Mouse (Mus musculus): ENCODE results near the gene 2410004P03Rik.

The 2410004P03Rik gene

DNA sequence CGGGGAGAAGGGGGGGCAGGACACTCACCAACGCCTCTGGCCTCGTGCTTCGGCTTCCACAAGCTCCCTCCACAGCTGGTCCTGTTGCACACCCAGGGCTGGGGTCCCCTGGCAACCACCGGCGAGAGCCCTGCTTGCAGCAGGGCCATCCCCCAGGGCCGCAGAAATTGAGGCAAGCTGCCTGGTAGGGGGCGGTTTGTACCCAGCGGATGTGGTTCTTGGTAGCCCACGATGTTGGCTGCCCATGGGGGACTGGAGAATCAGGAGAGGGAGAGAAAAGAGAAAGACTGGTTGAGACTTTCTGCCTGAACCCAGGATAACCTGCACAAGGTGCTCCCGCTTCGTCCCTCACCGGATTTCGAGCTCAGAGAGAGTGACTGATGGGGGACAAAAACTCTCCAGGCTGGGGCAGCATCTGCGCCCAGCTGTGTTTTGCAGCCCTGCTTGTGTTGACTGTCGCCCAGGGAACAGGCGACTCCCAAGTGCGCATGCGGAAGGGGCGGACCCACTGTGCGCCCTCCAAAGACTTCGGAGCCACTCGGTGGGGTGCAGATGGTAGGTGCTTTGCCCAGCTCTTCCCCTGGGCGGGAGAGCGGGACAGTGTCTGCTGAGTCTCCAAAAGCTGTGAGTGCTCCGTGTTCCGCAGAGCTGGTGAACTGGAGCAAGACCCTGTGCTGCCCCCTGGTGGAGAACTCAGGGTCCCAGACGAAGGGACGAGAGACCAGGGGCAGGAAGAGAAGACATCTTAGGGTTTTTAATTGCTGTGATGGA, at the start of gene 2410004P03Rik:
2410004P03Rik (minus strand) TSS at position 628 of the 771 bp plus-strand sequence.
- DNase-seq (ENCODE audit: low read depth), result peak; percentile 90

DNA sequence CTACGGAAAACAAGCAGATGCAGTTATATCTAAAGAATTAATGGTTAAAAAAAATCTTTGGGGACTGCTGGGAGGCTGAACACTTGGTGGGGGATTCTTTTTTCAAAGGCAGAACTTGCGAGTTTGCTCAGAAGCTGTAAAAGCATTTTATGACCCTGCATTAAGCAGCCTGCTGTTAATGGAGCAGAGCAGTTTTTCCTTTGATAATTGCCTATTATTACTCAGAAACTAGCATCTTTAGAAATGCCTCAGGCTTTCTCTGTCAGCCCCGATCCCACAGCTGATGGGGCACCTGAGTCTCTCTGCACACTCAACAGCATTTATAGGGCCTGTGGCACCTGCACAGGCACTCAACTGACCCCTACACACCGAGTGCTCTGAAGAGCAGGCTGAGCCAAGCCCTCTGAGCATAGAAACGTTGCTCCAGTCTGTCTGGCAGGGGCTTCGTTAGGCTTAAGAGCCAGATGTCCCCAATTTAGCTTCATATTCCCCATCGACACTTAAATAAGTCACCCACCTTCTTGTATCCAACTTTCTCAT, 49.7 kb upstream of the 2410004P03Rik start:
- no peak for DNase-seq (ENCODE audit: low read depth)

GRCm38 (mm10) chr12:17058490-17058889, 47.0 kb upstream of the 2410004P03Rik start:
- DNase-seq (ENCODE audit: low read depth), result peak; percentile 5

- no peak for DNase-seq (ENCODE audit: low read depth)
These were observed 45.6 kb upstream of the 2410004P03Rik start for GRCm38 (mm10) chr12:17057110-17057509.

GRCm38 (mm10) chr12:17055766-17056165, 44.2 kb upstream of the 2410004P03Rik start:
- no peak for DNase-seq (ENCODE audit: low read depth)

DNA sequence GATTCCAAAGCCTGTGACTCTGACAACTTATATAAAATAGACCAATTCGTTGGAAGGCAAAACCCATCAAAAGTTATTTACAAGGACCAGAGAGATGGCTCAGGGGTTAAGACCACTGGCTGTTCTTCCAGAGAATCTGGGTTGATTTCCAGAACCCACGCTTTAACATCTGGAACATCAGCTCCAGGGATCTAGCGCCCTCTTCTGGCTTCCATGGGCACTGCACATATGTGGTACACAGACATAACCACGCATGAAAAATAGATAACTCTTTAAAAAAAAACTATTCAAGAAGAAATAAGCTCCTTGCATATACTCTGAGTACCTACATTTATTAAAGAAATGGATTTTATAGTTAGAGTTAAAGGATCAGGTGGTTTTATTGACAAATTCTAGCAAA, 43.2 kb upstream of the 2410004P03Rik start:
- DNase-seq (ENCODE audit: low read depth), result peak; percentile 42

- DNase-seq (ENCODE audit: low read depth), result no peak
These were observed 41.1 kb upstream of the 2410004P03Rik start for GRCm38 (mm10) chr12:17052673-17053072.

DNA sequence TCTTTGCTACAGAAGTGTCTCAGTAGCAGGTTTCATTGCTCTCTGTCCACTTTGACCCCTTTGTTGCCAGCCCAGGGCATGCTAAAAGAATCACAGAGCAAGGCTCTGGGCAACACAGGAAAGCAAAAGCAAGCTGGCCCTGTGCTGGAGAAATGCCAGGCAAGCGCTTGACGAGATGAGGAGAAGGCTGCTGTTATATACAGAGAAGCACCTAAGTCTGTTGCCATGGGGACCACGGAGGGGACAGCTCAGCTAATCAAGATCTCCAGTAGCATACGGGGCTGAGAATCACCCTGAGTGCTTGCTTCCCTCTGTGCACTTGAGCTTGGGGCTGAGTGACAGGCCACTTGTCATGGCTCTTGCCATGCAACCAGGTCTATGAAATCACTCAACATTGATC, 39.5 kb upstream of the 2410004P03Rik start:
- DNase-seq (ENCODE audit: low read depth), result no peak

- no peak for DNase-seq (ENCODE audit: low read depth)
These were observed 38.3 kb upstream of the 2410004P03Rik start for GRCm38 (mm10) chr12:17049796-17050195.

- no peak for DNase-seq (ENCODE audit: low read depth)
These were observed 37.6 kb upstream of the 2410004P03Rik start for GRCm38 (mm10) chr12:17048979-17049612.

DNA sequence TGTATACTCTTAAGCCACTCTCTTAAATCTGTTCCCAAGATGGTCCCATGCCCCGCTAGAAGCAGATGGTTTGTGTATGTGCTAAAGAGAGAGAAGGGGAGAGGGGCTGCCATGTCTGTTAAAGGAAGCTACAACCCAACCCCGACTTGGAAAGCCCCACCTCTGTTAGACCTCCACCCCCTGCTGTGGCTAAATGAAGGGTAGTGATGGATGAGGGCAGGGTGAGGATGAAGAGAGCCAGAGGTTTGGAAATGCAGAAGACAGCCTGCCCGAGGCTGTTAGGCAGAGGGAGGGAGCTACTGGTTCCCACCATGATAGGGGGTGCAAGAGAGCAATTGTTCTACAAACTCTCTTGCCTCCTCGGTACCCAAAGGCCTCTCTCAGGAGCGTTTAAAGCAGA, 31.8 kb upstream of the 2410004P03Rik start:
- no peak for DNase-seq (ENCODE audit: low read depth)

- no peak for DNase-seq (ENCODE audit: low read depth)
These were observed 29.0 kb upstream of the 2410004P03Rik start for GRCm38 (mm10) chr12:17040567-17040966.

DNA sequence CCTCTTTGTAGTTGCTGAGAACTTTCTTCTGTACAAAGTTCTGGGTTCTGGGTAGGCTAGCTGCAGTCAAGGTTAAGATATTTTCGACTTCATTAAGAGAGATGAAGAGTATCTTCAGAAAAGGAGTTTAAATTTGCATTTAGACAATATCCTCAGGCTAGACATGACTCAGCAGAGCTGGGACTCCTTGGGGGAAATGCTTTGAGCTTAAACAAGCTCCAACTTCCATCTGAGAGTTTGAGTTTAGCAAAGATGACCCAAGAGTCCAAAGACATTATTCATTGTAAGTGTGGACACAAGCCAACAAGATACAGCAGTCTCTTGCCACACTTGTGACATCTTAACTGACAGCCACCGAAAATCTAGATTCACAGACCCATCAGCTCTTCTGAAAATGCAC, 27.9 kb upstream of the 2410004P03Rik start:
- no peak for DNase-seq (ENCODE audit: low read depth)

DNA sequence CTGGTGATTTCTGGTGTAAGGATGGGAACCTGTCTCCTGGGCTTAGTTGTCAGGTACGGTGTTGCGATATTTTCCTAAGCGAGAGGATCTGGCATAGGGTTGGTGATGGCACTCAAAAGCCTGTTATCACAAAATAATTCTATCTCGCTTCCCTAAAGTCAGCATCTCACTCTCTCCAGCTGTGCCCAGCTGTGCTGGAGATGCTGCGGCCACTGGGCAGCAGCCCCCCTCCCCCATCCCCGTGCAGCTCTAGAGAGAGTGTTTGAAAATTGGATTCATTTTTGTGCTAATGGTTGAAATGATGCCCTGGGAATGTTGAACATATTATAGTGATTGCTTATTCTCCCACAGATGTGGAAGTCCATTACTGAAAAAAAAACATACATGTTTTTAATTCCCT, 26.7 kb upstream of the 2410004P03Rik start:
- DNase-seq (ENCODE audit: low read depth), result no peak

- DNase-seq (ENCODE audit: low read depth), result no peak
These were observed 25.6 kb upstream of the 2410004P03Rik start for GRCm38 (mm10) chr12:17037053-17037610.

DNA sequence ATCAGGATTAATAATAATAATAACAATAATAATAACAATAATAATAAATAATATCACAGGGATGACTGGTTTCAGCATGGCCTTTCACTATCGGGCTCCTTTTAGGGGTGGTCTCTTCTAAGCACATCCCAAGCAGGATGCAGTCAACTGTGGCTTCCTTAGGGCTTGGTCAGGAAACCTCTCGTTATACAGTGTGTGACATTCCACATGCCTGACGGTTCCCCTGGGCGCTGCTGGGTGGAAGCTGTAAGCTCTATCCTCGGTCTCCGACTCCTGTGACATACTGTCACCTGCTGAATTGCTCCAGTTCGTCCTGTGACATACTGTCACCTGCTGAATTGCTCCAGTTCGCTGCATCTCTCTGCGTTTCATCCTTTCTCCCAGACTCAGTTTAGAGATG, 25.0 kb upstream of the 2410004P03Rik start:
- no peak for DNase-seq (ENCODE audit: low read depth)

DNA sequence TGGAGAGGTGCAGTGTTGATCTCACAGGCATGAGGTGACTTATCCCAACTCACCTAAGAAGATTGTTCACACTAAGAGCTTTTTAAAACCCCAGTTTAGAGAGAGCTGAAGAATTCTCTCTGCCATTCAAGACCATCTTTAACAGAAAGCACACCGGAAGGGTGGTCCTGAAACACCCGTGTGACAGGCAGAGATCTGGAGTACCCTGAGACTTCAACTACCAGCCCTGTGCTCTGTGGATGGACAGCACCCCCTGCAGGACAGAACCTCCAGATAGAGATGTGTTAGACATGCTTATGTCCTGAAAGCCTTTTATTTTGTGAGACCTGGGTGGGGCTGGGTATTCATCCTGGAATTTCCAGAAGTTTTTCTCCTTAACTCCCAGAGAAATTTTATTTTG, 23.6 kb upstream of the 2410004P03Rik start:
- peak; percentile 73 for DNase-seq (ENCODE audit: low read depth)

DNA sequence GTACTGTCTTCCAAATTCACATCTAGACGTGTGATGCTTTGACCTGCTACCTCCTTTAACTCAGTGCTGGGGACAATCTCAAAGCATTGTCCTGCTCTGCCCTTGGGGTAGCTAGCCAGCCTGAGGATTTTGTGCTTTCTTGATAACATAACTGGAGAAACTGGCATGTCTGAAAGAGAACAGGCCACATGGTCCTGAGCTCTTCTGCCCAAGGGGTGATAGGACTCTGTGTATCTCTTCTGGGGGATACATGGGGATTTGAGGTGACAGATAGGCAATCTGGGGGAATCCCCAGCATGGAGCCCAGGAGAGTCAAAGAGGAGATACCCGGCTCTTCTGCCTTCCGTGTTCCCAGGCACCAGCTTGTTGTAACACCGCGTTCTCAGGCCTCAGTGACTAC, 23.1 kb upstream of the 2410004P03Rik start:
- DNase-seq (ENCODE audit: low read depth), result no peak

- peak; percentile 62 for DNase-seq (ENCODE audit: low read depth)
These were observed 21.9 kb upstream of the 2410004P03Rik start for GRCm38 (mm10) chr12:17033464-17033841.

GRCm38 (mm10) chr12:17032694-17033463, 21.4 kb upstream of the 2410004P03Rik start:
- peak; percentile 89 for DNase-seq (ENCODE audit: low read depth)

- no peak for DNase-seq (ENCODE audit: low read depth)
These were observed 13.1 kb upstream of the 2410004P03Rik start for GRCm38 (mm10) chr12:17024554-17025110.

DNA sequence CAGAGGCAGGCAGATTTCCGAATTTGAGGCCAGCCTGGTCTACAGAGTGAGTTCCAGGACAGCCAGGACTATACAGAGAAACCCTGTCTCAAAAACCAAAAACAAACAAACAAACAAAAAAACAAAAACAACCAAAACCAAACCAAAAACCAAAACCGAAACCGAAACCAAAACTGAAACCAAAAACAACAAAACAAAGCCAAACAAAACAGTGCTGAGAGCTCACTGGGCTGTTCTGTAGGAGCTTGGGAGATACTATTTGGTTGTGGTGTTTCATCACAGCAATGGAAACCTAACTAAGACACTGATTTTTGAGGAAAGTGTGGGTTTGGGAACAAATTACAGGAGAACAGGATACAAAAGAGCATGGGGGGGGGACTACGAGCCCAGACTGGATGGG, 10.6 kb upstream of the 2410004P03Rik start:
- no peak for DNase-seq (ENCODE audit: low read depth)
